Mouse (Mus musculus) hindbrain, embryonic 10.5 days (tissue): ENCODE measurements around the gene Kif1c. TPM values are rescaled to one million over a fixed set of nuclear protein-coding genes. Genes with fewer than 3 reads are reported as not detected.
"Not testable (repeated sequence)": the region's sequence is repeated elsewhere in the genome, so short reads cannot be mapped to it uniquely, and the experiment has no call there.

ENCODE experiments used
- DNase-seq: peaks from one replicate; pipeline ENCODE4 v3.0.0-alpha.2; 2017; ENCODE audit warnings: low spot score
- H3K27ac ChIP-seq: fragments of 300-500 bp; sonication (generic); 2 replicates; pipeline ENCODE4 v1.5.1; 2016; ENCODE audit warnings: mild to moderate bottlenecking, moderate library complexity
- H3K27me3 ChIP-seq: fragments of 300-500 bp; sonication (generic); 2 replicates; pipeline ENCODE4 v1.6.1; 2016; ENCODE audit warnings: mild to moderate bottlenecking; ENCODE audit not compliant: poor library complexity, insufficient read depth, severe bottlenecking
- H3K36me3 ChIP-seq: fragments of 300-500 bp; sonication (generic); 2 replicates; pipeline ENCODE4 v1.6.1; 2016; ENCODE audit warnings: mild to moderate bottlenecking, moderate library complexity
- H3K4me1 ChIP-seq: fragments of 300-500 bp; sonication (generic); replicated peaks from 2 replicates; pipeline ENCODE4 v1.6.1; 2016; ENCODE audit warnings: mild to moderate bottlenecking
- H3K4me3 ChIP-seq: fragments of 300-500 bp; sonication (generic); 2 replicates; pipeline ENCODE4 v1.5.1; 2016; ENCODE audit warnings: mild to moderate bottlenecking, moderate library complexity
- H3K9me3 ChIP-seq: fragments of 300-500 bp; sonication (generic); 2 replicates; pipeline ENCODE4 v1.6.1; 2016; ENCODE audit warnings: mild to moderate bottlenecking, moderate library complexity
- WGBS: fragments of 180-500 bp; shearing (Covaris S2); methylation state at CpG from one replicate; pipeline ENCODE4 v1.1.7; 2016; 5-methylcytosine and 5-hydroxymethylcytosine counted together
- polyA plus RNA-seq: library from polyadenylated mRNA; unstranded; fragments of >200 nt; fragmentation: Nextera tagmentation; extraction: Ambion mirVana; gene quantifications from 2 replicates; pipeline ENCODE4 v1.2.1, GENCODE M21; 2016

The Kif1c gene
- polyA plus RNA-seq, 1 experiment from 2014 or later, result 1.7 TPM

DNA sequence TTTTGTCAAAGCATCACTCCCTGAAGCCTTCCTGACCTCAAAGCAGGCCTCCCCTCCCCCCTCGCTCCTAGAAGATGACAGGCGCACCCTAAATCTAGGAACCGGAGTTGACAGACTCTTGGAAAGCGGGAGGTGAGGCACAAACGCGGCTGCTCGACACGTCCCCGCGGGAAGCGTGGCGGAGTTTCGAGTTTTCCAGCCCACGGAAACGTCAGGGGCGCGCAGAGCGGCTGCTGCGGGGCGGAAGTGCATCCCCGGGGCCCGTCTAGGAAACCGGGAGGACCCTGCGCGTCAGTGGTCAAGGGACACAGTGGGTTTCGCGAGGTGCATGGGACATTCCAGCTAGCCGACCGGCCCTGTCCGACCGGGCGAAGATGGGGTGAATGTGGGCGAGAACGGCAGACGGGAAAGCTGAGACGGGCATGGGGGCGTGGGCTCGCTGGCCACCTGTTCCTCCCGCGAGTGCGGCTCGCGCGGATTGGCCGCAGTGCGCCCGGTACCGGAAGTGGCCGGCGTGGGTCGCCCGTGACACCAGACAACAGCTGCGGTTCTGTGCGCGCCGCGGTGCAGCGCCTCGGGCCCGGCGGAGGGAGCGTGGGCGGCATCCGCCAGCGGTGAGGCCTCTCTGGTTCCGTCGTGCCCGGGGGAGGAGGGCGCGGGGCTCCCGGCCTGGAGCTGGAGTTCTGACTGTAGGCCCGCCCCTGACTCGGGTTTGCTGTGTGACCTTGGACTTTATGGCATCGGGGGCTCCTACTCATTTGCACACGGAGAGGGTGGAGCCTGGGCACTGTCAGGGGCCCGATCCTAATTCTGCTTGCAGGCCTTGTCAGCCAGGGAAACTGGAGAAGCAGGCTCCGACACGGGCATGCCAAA lies 63.8 kb downstream of the Kif1c start, which contains the start of gene Zfp3:
TSS of gene Zfp3 (plus strand) at position 274 of the 873 bp plus-strand sequence.
- DNase-seq, result peak; percentile 84
- H3K4me3 ChIP-seq, result peak within 1 kb of the TSS; percentile 89
- H3K27ac ChIP-seq, result peak within 1 kb of the TSS; percentile 95
- no peaks in the 10 kb centered on the region for H3K9me3 ChIP-seq
- H3K27me3 ChIP-seq, result 0 out of 2 replicates have a peak, but pooled peaks cover 4% of the 10 kb centered on the region
- peaks cover 23% of the 10 kb centered on the region for H3K4me1 ChIP-seq
- under 1% methylated on average over 78 of the region's 78 CpGs for WGBS
- peaks cover 12% of the 10 kb centered on the region for H3K36me3 ChIP-seq

GRCm38 (mm10) chr11:70765776-70766445 lies 65.6 kb downstream of the Kif1c start:
- Histone ChIP-seq H3K4me3 (no peak overlapping the region), H3K9me3 (no peaks in the 10 kb centered on the region)

DNA sequence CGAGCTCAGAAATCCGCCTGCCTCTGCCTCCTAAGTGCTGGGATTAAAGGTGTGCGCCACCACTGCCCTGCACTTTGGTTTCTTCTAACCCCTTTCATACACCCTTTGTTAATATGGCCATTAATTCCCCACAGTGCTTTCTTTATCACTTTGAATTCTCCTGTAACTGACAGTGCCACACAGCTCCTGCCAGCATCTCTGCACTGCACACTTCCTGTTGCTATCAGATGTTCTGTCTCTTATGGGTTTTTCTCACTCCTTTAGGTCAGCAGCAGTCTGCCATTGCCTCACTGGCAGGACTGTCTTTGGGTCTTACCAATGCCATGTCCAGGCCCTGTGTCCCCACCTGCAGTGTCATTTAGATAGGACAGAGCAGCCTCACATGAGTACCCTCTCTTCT lies 70.5 kb downstream of the Kif1c start:
- Histone ChIP-seq H3K4me3 (no peak overlapping the region), H3K27ac (no peak overlapping the region), H3K27me3 (no peaks in the 10 kb centered on the region), H3K9me3 (no peaks in the 10 kb centered on the region), H3K36me3 (peaks cover 50% of the 10 kb centered on the region), H3K4me1 (peaks cover 1% of the 10 kb centered on the region; the same call in 1 of the 2 replicates)
- no peak for DNase-seq
- WGBS, result 93% methylated on average over 3 of the region's 3 CpGs

More at GRCm38 (mm10) chr11:70765776-70766445, 65.6 kb downstream of the Kif1c start:
- DNase-seq, result no peak
- H3K27me3 ChIP-seq, result 0 out of 2 replicates have a peak, but pooled peaks cover 4% of the 10 kb centered on the region
- 88% methylated on average over 16 of the region's 16 CpGs for WGBS
- peaks cover 14% of the 10 kb centered on the region for H3K36me3 ChIP-seq
- H3K27ac ChIP-seq, result no peak overlapping the region
- peaks cover 23% of the 10 kb centered on the region for H3K4me1 ChIP-seq

GRCm38 (mm10) chr11:70776830-70777571 lies 76.7 kb downstream of the Kif1c start:
- H3K27ac ChIP-seq, result no peak overlapping the region
- peaks cover 4% of the 10 kb centered on the region for H3K4me1 ChIP-seq
- no peaks in the 10 kb centered on the region for H3K9me3 ChIP-seq

GRCm38 (mm10) chr11:70777634-70778033 lies 77.3 kb downstream of the Kif1c start:
- Histone ChIP-seq H3K27ac (no peak overlapping the region), H3K27me3 (no peaks in the 10 kb centered on the region), H3K4me1 (peaks cover 4% of the 10 kb centered on the region), H3K4me3 (no peak overlapping the region), H3K9me3 (no peaks in the 10 kb centered on the region), H3K36me3 (peaks cover 19% of the 10 kb centered on the region)
- no peak for DNase-seq
- 76% methylated on average over 6 of the region's 6 CpGs for WGBS

More at GRCm38 (mm10) chr11:70776830-70777571, 76.7 kb downstream of the Kif1c start:
- H3K4me3 ChIP-seq, result no peak overlapping the region
- peaks cover 25% of the 10 kb centered on the region for H3K36me3 ChIP-seq
- peak; percentile 76 for DNase-seq
- H3K27me3 ChIP-seq, result no peaks in the 10 kb centered on the region
- WGBS, result 31% methylated on average over 17 of the region's 17 CpGs

DNA sequence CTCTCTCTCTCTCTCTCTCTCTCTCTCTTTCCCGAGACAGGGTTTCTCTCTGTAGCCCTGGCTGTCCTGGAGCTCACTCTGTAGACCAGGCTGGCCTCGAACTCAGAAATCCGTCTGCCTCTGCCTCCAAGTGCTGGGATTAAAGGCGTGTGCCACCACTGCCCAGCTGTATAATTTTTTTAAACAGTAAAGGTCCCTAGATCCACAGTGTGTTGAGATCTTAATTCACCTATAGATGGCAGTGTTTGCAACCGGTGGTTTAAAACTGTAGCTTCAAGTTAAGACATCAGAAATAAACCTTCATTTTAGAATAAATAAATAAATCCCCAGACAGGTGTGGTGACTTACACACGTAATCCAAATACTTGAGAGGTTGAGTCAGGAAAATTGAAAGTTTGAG lies 77.7 kb downstream of the Kif1c start:
- H3K9me3 ChIP-seq, H3K4me1 ChIP-seq, H3K27me3 ChIP-seq, DNase-seq, H3K27ac ChIP-seq, H3K4me3 ChIP-seq: not testable (repeated sequence)
- WGBS, result 24% methylated on average over 6 of the region's 6 CpGs
- H3K36me3 ChIP-seq, result peaks cover 15% of the 10 kb centered on the region

Other genes with a start within 250 kb of the Kif1c start
- 48.3 and 49.2 TPM in 2 replicates for gene Med11, start 248.6 kb upstream of the Kif1c start, polyA plus RNA-seq
- 0.25 and 0.30 TPM in 2 replicates for gene Zmynd15, start 241.1 kb upstream of the Kif1c start, polyA plus RNA-seq
- gene Cxcl16, start 240.6 kb upstream of the Kif1c start, polyA plus RNA-seq, result 0.31 and 0.41 TPM in 2 replicates
- gene Tm4sf5, start 195.3 kb upstream of the Kif1c start, polyA plus RNA-seq, result 0.52 TPM in 1 of 2 replicates, not detected in the other
- 0.34 TPM in 1 of 2 replicates, not detected in the other for gene Vmo1, start 185.9 kb upstream of the Kif1c start, polyA plus RNA-seq
- 0.35 and 0.47 TPM in 2 replicates for gene Gltpd2, start 181.4 kb upstream of the Kif1c start, polyA plus RNA-seq
- 1,108 and 1,160 TPM in 2 replicates for gene Psmb6, start 175.2 kb upstream of the Kif1c start, polyA plus RNA-seq
- gene Gm40193, start 167.6 kb upstream of the Kif1c start, polyA plus RNA-seq, result not detected in 2 replicates
- 3.8 and 4.1 TPM in 2 replicates for gene Pld2, start 160.5 kb upstream of the Kif1c start, polyA plus RNA-seq
- 12.6 and 14.6 TPM in 2 replicates for gene Mink1, start 137.7 kb upstream of the Kif1c start, polyA plus RNA-seq
- not detected in 2 replicates for gene 4930544D05Rik, start 84.7 kb upstream of the Kif1c start, polyA plus RNA-seq
- not detected in 2 replicates for gene Chrne, start 81.3 kb upstream of the Kif1c start, polyA plus RNA-seq
- gene Gp1ba, start 61.4 kb upstream of the Kif1c start, polyA plus RNA-seq, result 0.34 and 0.80 TPM in 2 replicates
- gene Rnf167, start 53.3 kb upstream of the Kif1c start, polyA plus RNA-seq, result 90.6 and 97.1 TPM in 2 replicates
- 144 and 155 TPM in 2 replicates for gene Slc25a11, start 53.1 kb upstream of the Kif1c start, polyA plus RNA-seq
- gene Pfn1, start 45.9 kb upstream of the Kif1c start, polyA plus RNA-seq, result 1,872 and 1,874 TPM in 2 replicates
- gene Eno3, start 43.3 kb upstream of the Kif1c start, polyA plus RNA-seq, result 39.3 and 53.3 TPM in 2 replicates
- gene Spag7, start 31.1 kb upstream of the Kif1c start, polyA plus RNA-seq, result 185 and 191 TPM in 2 replicates
- gene Camta2, start 12.4 kb upstream of the Kif1c start, polyA plus RNA-seq, result 10.8 and 11.8 TPM in 2 replicates
- 0.90 and 1.1 TPM in 2 replicates for gene Inca1, start 393 bp upstream of the Kif1c start, polyA plus RNA-seq
- gene Zfp3, start 63.7 kb downstream of the Kif1c start, polyA plus RNA-seq, result 7.2 and 8.1 TPM in 2 replicates
- gene Scimp, start 112.0 kb downstream of the Kif1c start, polyA plus RNA-seq, result not detected in 2 replicates
- gene Rabep1, start 144.2 kb downstream of the Kif1c start, polyA plus RNA-seq, result 32.5 and 41.7 TPM in 2 replicates